Mouse (Mus musculus) liver, postnatal 0 days (tissue): Measurements from ENCODE around the gene Fbxw9.

ENCODE experiments used
- CTCF ChIP-seq: sonication (generic); IDR thresholded peaks from 2 replicates; pipeline ENCODE4 v1.5.1; 2016; ENCODE audit warnings: antibody characterized with exemption, low read depth
- EP300 ChIP-seq: IDR thresholded peaks from 2 replicates; pipeline ENCODE4 v1.6.1; 2016; ENCODE audit warnings: antibody characterized with exemption, low read depth, mild to moderate bottlenecking

- TF ChIP-seq EP300 (no peak), CTCF (peak; percentile 80)
Observed at GRCm38 (mm10) chr8:85013230-85013840, 46.5 kb upstream of the Fbxw9 start.
